Mouse (Mus musculus): ENCODE data around the gene Mettl7a1.
"Not testable (repeated sequence)": the region's sequence is repeated elsewhere in the genome, so short reads cannot be mapped to it uniquely, and the experiment has no call there.

Gene Mettl7a1

DNA sequence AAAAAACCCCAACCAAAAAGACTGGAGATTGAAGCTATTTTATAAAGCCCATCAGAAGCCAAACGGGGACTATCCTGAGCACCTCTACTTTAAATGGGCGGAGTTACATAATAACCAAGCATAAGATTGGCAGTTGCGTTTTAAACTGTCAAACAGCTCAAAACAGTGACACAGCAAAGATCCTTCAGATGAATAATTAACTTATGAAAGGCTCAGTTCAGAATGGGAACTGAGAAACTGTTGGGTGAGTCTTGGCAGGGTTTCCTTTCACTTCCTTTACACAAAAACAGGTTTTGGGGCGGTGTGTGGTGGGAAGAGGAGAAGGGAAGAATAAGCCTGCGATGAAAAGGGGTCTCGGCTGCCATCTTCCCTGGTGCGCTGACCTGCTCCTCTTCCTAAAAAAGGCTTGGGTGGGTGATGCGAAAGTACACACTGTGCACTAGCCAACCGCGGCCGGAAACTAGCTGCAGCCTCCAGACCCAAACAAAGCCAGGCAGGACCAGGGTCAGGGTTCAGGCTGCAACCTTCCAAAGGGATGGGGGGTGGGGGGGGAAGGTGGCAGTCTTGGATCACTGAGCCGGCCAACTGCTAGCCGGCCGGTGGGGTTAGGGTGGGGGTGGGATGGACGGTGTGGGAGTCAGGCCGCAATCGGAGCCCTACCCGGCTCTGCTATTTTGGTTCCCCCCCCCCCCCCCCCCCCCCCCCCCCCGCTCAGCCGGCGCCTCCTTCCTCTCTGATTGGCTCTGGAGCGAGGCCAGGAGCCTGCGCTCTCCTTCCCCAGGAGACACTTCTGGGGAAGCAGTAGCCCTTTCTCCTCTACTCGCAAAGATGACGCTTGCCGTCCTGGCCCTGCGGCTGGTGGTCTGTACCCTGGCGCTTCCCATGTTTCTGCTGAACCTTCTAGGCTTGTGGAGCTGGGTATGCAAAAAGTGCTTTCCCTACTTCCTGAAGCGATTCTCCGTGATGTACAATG is at the start of gene Mettl7a1:
Gene Mettl7a1 (plus strand): TSS at position 122 of the 973 bp plus-strand sequence.
- DNase-seq (ENCODE audit: low spot score in 2 of 2): peak; percentile 78 to 85

DNA sequence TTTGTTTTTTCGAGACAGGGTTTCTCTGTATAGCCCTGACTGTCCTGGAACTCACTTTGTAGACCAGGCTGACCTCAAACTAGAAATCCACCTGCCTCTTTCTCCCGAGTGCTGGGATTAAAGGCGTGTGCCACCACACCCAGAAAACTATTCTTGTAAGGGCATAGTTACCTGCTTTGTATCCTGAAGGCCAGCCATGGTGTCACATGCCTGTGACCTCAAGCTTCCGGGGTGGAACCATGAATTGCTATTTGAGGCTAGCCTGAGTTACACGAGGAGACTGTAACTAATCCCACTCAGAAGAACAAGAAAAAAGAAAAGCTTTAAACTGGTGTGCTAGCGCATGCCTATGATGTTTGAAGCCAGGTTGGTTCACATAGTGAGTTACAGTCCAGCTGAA is 47.6 kb upstream of the Mettl7a1 start:
- no peak for DNase-seq (ENCODE audit: low spot score in 2 of 2)

DNA sequence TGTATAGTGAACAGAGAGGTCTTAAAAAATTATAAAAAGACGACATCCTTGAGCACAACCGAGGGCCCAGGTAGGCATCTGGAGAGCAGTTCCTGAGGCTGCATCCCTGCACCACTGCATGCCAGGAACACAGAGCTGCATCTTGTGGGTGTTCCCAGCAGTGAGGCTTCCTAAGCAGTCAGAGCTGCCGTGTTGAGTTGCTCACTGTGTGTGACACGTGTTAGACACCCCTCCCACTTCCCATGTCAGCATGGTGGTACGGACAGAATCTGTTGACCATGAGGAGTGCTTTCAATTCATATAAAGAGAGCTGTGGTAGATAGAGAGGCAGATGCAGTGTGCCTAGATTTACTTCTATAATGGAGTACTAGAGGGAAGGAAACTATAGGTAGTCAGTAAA is 46.6 kb upstream of the Mettl7a1 start:
- DNase-seq (ENCODE audit: low spot score in 2 of 2): no peak

DNA sequence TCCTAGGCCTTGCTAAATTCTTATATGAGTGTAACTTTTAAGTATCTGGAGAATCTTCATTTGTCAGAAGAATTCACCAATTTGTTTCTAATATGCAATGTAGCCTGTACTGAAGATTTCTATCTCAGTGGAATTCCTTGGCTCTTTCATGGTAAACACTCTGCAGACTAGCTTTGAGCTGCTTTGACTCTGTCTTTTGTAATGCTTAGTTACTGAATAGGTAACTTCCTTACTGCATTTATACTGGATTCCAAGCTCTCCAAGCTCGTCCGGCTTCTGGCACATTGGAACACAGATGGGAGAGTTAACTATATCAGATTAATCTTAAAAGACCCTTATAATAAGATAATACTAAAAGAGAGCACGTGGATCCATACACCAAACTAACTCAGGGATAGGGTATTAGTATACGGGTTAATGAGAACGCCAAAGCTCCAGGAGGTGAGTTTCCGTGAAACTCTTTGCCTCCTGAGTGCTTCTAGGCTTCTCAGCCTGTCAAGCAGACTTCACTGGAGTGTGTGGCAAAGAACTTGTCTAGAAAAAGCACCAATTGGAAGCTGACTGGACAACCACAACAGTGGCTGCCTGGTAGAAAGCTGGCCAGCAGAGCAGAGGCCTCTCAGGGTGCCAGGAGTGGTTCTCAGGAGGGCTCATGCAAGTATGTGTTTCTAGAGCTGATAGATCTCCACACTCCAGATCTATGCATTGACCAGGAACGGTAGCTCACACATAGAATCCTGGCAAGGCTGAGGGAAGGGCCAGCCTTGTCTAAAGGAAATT is 45.1 kb upstream of the Mettl7a1 start:
- no peak for DNase-seq (ENCODE audit: low spot score in 2 of 2)

DNA sequence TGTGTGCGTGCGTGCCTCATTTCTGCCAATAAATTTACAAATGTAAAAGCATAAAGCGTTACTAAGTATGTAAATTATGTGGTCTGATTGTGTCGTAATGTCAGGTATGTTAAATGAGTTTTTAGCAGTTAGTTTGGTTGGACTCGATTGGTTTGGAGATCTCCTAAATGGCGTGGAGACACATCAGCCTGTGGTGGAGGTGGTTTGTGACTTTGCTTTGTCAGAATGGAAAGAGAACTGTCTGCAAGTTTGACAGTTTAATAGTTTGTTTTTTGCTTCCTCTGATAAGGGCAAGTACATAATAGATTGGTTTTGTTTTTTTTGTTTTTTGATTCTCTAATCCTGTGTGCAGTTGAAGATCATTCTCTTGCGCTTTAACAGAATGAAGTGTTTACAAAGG is 43.6 kb upstream of the Mettl7a1 start:
- DNase-seq (ENCODE audit: low spot score in 2 of 2): not testable (repeated sequence)

DNA sequence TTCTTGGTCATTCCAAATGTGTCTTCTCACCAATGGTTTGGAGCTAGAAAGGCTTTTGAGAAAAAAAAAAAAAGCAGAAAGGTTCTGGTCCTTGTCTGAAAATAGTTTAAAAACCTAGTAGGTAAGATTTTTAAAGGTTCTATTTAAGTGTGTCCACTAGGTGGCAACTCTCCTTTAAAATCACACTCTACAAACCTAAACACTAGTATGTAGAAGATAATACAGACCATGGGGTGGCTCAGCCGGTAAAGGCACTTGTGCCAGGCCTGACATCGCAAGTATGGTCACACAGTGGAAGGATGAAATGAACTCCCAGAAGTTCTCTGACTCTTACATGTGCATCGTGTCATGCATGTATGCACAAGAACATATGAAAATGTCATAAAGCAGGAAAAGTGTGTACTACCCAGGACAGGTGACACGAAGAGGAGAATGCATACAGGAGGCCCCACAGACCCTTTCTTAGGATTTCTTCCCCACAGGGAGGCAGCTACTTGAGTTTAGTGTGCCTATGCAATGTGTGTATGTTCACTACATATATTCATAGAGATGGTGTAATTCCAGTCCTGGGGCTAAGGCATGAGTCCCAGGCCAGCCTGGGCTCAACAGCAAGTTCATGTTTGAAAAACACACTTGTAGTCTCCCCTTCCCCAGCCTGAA is 40.6 kb upstream of the Mettl7a1 start:
- no peak for DNase-seq (ENCODE audit: low spot score in 2 of 2)

DNA sequence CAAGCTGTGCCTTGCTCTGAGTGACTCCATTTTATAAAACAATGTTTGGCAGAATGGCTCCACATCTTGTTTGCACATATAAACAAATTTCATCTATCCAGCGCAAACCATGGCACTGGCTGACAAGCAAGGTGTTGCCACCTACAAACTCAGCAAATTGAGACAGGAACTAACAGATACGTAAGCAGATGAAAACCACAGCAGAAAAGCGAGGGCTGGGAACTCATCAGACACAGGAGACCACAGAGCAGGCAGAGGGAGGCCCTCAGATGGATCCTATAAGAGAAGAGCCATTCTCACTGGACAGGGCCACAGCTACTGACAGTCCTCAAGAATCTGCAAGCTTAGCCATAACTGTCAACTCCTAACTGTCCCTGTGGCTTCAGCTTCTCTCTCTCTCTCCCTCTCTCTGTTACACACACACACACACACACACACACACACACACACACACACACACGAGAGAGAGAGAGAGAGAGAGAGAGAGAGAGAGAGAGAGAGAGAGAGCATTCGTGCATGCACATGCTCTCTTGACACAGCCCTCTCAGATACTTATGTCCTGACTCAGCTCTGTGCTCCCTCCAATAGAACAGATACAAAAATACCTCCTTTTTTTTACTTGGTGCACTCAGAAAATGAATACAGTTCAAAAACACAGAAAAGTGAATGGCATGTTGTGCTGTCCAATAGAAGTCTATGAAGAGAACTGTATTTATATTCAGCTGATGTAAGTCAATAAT is 38.2 kb upstream of the Mettl7a1 start:
- no peak for DNase-seq (ENCODE audit: low spot score in 2 of 2)

DNA sequence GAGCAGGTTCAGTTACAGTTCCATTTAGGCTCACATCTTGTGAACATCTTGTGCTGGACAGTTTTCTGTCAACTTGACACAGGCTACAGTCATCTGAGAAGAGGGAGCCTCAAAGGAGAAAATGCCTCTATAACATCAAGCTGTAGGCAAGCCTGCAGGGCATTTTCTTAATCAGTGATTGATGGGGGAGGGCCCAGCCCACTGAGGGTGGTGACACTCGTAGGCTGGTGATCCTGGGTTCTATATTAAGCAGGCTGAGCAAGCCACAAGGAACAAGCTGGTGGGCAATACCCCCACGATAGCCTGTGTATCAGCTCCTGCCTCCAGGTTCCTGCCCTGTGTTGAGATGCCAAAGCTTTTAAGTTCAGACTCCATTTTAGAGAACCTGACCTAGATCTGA is 35.0 kb upstream of the Mettl7a1 start:
- no peak for DNase-seq (ENCODE audit: low spot score in 2 of 2)

DNA sequence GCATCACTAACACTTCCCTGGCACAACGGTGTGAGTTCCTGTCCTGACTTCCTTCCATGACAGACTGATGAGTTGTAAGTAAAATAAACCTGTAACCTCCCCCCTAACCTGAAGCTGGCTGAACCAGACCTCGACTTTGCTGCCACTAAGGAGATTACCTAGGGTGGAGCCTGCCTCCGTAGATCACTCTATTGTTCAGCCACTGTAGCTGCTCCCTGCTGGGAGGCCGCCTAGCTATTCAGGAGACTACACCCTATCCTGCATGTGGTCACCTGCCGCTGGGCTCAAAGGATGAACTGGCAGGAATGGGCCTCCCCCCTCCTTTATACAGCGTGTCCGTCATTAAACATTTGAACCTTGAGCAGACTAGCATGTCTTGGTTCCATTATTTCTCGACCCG is 34.2 kb upstream of the Mettl7a1 start:
- DNase-seq (ENCODE audit: low spot score in 2 of 2): no peak

DNA sequence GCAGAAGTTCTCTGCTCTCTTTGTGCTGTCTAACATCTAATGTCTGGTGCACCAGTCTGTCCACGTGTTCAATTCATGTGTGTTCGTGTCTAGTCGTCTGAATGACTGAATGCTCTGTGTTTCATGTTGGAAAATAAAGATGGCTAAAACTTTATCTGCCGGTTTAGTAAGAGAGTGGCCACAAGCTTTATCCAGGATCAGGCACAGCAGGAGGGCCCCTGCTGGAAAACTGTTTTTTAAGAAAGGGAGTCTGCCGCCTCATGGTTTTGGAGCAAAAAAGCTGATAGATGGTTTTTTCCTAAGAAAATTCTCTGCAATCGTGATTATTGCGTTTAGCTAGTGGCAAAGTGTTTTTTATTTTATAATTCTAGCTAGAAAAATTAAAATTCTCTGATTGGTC is 33.3 kb upstream of the Mettl7a1 start:
- not testable (repeated sequence) for DNase-seq (ENCODE audit: low spot score in 2 of 2)

DNA sequence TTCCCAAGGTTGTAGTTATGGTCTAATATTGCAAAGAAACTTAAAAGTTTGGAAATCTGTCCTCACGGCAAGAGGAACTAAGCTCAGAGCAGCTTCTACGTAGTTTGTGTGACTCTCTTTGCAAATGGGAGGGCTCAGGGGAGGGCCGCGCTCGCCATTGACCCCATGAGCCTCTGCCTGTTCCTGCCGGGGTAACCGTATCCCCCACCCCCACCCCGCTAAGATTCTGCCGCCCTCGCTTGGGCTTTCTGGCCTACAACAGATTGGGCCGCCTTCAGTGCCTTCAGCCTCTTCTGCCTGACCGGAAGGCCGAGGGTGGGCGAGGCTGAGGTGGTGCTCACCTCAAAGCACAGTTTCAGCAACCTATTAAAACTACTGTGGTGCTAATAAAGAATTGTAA is 32.5 kb upstream of the Mettl7a1 start:
- DNase-seq (ENCODE audit: low spot score in 2 of 2): no peak

DNA sequence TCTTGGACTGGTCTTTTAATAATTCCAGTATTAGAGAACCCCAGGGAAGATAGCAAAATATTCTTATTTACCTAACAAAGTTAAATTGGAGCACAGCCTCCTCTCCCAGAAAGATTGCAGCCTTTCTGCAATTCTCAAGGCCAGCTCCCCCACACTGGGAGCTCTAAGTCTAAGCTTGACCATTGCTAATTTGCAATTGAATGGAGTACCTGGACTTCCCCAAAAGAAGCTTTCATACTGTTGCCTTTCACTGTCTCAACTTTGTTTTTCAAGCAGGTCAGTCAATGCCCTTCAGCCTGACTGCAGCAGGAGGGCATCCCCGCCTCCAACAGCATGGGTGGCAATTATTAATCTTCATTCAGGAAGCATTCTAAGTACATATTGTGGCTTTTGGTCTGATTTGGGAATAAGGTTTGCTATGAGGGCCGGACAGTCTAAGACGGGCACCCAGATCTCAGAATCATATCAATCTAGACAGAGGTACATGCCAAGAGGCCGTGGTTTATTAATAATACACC is 30.1 kb upstream of the Mettl7a1 start:
- not testable (repeated sequence) for DNase-seq (ENCODE audit: low spot score in 2 of 2)

DNA sequence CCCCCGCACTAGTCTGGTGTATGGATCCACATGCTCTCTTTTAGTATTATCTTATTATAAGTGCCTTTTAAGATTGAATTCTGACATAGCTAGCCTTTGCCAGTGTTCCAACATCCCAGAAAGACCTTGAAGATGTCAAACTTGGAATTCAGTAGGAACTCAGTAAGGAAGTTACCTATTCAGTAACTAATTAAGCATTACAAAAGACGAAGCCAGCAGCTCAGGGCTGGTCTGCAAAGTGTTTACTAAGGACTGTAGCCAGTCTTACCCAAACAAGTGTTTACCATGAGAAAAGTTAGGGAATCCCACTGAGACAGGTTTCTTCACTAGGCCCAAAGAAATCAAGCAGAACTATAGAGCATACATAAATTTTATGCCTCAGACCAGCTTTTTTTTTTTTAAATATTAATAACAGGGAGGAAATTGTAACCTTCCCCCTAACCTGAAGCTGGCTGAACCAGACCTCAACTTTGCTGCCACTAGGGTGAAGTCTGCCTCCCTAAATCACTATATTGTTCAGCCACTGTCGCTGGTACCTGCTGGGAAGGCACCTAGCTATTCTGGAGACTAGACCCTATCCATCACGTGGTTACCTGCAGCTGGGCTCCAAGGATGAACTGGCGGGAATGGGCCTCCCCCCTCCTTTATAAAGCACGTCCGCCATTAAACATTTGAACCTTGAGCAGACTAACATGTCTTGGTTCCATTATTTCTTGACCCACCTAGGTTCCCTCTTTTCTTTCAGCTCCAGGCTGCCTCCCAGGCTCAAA is 29.0 kb upstream of the Mettl7a1 start:
- no peak for DNase-seq (ENCODE audit: low spot score in 2 of 2)

DNA sequence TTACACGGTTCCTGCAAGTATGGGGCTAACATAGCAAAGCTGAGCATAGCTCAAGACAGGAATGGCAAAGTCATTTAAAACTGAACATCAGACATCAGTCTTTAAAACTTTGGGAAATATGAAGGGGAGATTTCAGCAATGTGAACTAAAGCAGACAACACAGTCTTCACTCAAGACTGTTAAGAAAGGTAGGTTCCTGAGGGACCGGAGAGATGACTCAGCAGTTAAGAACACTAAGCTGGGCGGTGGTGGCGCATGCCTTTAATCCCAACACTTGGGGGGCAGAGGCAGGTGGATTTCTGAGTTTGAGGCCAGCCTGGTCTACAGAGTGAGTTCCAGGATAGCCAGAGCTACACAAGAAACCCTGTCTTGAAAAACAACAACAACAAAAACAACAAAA is 27.5 kb upstream of the Mettl7a1 start:
- no peak for DNase-seq (ENCODE audit: low spot score in 2 of 2)

DNA sequence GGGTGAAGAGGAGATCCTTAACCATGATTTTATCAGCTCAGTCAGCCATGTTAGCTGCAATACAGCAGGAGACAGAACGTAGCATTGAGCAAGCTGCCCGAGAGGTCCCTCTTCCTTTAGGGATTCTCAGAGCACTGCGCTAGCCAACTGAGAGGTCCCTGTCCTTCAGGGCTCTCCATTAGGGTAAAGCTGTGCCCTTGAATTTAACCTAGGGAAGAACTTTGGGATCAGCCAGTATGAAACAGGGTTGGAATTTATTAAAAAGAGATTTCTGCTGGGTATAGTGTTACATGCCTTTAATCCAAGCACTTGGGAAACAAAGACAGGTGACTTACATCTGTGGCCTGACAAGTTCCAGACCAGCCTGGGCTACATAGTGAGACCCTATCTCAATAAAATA is 26.4 kb upstream of the Mettl7a1 start:
- DNase-seq (ENCODE audit: low spot score in 2 of 2): no peak

DNA sequence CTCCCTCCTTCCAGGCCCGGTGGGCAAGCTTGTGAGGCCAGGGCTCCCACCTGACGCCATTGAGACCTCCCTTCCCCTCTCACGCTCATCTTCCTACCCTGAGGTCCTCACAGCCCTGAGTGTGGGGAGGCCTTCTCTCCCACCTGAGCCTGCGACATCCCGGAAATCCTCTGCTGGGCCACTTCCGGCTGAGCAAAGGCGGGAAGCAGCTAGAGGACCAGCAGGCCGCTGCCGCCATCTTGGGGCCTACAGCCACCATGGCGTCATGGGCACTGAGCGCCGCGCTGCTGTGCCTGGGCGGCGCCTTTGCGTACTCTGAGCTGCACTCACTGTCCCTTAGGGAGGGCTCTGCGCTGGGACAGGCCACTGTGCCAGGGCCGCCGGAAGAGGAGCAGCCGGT is 23.3 kb upstream of the Mettl7a1 start, which contains the start of gene Tmprss12:
Gene Tmprss12 (plus strand): TSS at position 212 of the 400 bp plus-strand sequence.
- no peak for DNase-seq (ENCODE audit: low spot score in 2 of 2)

DNA sequence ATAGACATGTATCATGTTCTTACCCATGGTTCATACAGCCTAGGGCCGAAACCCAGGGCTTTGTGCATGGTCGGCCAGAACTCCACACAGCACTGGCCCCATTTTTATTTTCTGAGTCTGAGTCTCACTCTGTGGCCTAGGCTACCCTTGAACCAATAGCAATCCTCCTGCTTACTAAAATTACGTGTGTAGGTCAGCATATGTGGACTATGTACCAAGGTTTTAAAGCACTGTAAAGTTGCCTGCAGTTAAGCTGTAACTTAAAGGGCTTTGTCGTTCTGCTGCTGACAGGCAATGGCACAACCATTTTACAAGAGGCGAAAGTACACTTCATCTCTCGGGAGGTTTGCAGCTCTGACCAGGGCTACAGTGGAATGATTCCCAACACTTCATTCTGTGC is 15.0 kb upstream of the Mettl7a1 start:
- no peak for DNase-seq (ENCODE audit: low spot score in 2 of 2)

DNA sequence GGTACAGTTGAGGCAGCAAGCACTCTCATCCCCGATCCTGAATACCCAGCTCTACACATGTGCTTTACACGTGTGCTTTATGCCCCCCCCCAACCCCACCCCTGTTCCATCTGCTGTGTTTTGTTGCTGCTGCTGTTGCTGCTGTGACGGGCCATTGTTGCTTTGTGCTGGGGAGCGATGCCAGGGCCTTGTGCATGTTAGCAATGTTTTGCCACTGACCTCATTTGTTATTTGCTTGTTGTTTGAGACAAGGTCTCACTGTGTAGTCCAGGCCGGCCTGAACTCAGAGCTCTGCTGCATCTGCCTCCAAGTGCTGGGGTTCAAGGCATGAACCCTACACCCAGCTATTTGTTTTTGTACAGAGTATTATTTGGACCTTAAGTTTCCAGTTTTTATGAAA is 13.1 kb upstream of the Mettl7a1 start:
- no peak for DNase-seq (ENCODE audit: low spot score in 2 of 2)

DNA sequence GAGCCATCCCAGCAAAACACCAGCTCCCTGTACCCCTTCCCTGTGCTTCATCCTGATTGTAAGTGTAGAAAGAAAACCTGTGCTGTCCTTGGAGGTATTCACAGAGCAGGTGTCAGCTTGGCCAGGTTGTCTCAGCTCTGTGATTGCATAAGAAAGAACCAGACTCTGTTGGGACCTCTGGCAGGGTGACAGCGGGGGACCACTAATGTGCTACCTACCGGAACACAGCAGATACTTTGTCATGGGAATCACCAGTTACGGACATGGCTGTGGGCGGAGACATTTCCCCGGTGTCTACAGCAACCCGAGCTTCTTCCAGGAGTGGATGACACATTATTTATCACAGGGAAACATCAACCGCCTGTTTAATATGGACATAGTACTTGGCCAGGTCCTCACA is 11.6 kb upstream of the Mettl7a1 start:
- no peak for DNase-seq (ENCODE audit: low spot score in 2 of 2)

DNA sequence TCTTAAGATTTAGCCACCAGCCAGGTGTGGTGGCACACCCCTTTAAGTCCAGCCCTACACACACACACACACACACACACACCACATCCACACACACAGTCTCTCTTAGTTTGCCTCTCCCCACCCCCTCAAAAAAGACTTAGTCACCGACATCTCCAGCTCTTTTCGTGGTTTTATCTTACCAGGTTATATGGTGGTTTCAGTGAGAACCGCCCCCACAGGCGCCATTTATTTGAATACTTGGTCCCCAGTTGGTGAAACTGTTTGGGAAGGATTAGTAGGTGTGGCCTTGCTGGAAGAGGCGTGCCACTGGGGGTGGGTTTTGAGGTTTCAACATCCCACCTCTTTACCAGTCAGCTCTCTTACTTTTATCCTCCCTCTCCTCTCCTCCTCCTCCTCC is 6.1 kb upstream of the Mettl7a1 start:
- DNase-seq (ENCODE audit: low spot score in 2 of 2): no peak

DNA sequence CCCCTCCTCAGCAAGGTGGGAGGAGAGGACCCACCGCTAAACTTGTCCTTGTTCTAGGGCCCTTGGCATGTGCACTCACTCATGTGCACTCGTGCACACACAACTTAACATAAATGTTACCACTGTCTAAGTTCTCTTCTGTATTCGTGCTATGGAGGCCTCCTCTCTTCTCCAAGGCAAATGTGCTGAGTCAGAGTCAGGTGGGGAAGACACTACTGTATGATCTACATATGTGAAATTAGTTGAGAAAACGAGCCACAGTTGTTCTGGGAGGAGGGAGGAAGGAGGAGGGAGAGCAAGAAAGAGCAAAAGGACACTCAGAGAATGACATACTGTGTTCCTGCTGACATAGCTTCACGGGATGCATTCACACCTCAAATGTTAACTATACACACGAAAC is 3.4 kb upstream of the Mettl7a1 start:
- DNase-seq (ENCODE audit: low spot score in 2 of 2): no peak

All from urinary bladder, postnatal 4 days (tissue).